ENCODE assay signal across 1 mouse cellular context in the genomic region with DNA sequence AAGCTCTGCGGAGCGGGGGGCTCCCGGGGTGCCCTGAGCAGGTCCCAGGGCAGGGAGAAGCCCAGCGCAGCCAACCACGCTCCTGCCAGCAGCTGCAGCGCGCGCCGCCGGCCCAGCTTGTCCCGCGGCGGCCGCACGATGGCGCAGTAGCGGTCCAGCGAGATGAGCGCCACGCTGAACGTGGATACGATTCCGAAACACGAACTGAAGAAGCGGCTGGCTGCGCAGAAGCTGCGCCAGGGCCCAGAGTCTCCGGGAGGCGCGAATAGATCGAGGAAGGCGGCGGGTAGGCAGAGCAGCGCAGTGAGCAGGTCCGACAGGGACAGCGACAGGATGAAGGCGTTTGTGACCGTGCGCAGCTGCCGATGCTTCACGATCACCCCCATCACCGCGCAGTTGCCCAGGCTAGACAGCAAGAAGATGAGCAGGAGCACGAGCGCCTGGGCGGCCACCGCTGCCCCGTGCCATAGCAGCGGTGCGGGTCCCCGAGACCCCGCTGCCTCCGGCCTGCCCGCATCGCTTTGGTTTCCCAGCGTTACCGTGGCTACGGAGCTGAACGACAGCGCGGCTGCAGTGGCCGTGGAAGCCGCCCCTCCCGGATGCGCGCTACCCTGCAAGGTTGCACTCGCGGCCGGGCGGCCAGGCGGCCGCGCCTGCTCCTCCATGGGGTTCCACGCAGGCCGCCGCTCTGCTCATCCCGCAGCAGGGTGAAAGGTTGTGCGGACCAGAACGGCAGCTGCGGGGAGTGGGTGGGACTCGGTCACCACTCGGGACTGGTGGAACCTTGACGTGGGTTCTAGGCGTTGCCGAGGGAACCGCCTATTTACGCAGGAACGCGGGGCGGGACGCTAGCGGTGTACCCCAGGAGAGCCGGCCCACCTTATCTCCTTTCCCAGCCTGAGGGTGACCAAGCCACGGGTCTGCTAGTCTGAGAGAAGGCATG.
TF ChIP-seq lines count a peak whose summit lies in the region.

Gene Gpr135, minus strand, starts transcription at position 799 of the 943 bp plus-strand sequence.

TF ChIP-seq in CH12.LX, 34 proteins besides CTCF, POLR2A, EP300 and RAD21 (continued from another document):
- TF ChIP-seq HCFC1 (IDR thresholded peaks at IDR 0.05; ENCODE audit: low read depth, low read length) (0 out of 2 replicates have a peak, but pooled peaks have one; percentile 19), CHD1 (IDR thresholded peaks at IDR 0.05; ENCODE audit: low read depth, low read length) (no peak), NRF1 (IDR thresholded peaks at IDR 0.05; ENCODE audit: low read depth, low read length) (peak; percentile 76), SMC3 (IDR thresholded peaks at IDR 0.05; ENCODE audit: low read depth, low read length) (peak; percentile 54), ETS1 (conservative IDR thresholded peaks at IDR 0.05; ENCODE audit: low read depth, low read length) (no peak), MAX (IDR thresholded peaks at IDR 0.05; ENCODE audit: low read length) (peak; percentile 73), ZC3H11A (IDR thresholded peaks at IDR 0.05; ENCODE audit: low read depth, low read length) (no peak), IRF4 (IDR thresholded peaks at IDR 0.05; ENCODE audit: low read depth, low read length) (peak; percentile 61), TCF12 (IDR thresholded peaks at IDR 0.05; ENCODE audit: low read depth, low read length) (0 out of 2 replicates have a peak, but pooled peaks have one; percentile 43), MAZ (IDR thresholded peaks at IDR 0.05; ENCODE audit: low read depth, low read length) (no peak), NELFE (IDR thresholded peaks at IDR 0.05; ENCODE audit: low read depth, low read length) (0 out of 2 replicates have a peak, but pooled peaks have one; percentile 39), SIN3A (IDR thresholded peaks at IDR 0.05; ENCODE audit: low read length) (0 out of 2 replicates have a peak, but pooled peaks have one; percentile 48)
